Mouse (Mus musculus): ENCODE measurements at regions not wholly inside any gene's neighbourhood (a gene's known extent, or its start where the extent isn't known, plus 50 kb on each side); places are given as distances from the start of the nearest gene placed in this dataset.

- no peak for ATAC-seq
- Histone ChIP-seq H3K4me1 (ENCODE audit: control insufficient read depth, insufficient read depth, low read depth, low read length) (peaks cover 15% of the 10 kb centered on the region), H3K9me3 (ENCODE audit: control insufficient read depth, low read length) (no peaks in the 10 kb centered on the region), H3K36me3 (ENCODE audit: control insufficient read depth, insufficient read depth, low read length) (no peaks in the 10 kb centered on the region), H3K4me3 (ENCODE audit: low read length) (no peak overlapping the region), H3K27me3 (replicated peaks; ENCODE audit: control insufficient read depth, insufficient read depth, low read length) (no peaks in the 10 kb centered on the region), H3K9ac (ENCODE audit: low read depth, low read length) (no peak overlapping the region), H3K27ac (ENCODE audit: low read depth, low read length) (0 out of 2 replicates have a peak overlapping the region, but pooled peaks have one; percentile 9), H3K4me2 (ENCODE audit: low read length) (no peak overlapping the region)
- WGBS = 74% methylated on average over 16 of the region's 16 CpGs
These were observed 104.2 kb downstream of the Zfp36l2 start for GRCm38 (mm10) chr17:84083307-84084263.

- no peak overlapping the region for H3K4me3 ChIP-seq (ENCODE audit: low read length)
- H3K9me3 ChIP-seq (ENCODE audit: control insufficient read depth, low read length) = no peaks in the 10 kb centered on the region
- peaks cover 15% of the 10 kb centered on the region for H3K4me1 ChIP-seq (ENCODE audit: control insufficient read depth, insufficient read depth, low read depth, low read length)
- H3K36me3 ChIP-seq (ENCODE audit: control insufficient read depth, insufficient read depth, low read length) = no peaks in the 10 kb centered on the region
- no peak for ATAC-seq
- WGBS = 92% methylated on average over 5 of the region's 5 CpGs
- H3K27me3 ChIP-seq (replicated peaks; ENCODE audit: control insufficient read depth, insufficient read depth, low read length) = no peaks in the 10 kb centered on the region
- H3K9ac ChIP-seq (ENCODE audit: low read depth, low read length) = no peak overlapping the region
- peak overlapping the region; percentile 81 for H3K27ac ChIP-seq (ENCODE audit: low read depth, low read length)
- no peak overlapping the region for H3K4me2 ChIP-seq (ENCODE audit: low read length)
These were observed 105.2 kb downstream of the Zfp36l2 start for GRCm38 (mm10) chr17:84082571-84082970.

DNA sequence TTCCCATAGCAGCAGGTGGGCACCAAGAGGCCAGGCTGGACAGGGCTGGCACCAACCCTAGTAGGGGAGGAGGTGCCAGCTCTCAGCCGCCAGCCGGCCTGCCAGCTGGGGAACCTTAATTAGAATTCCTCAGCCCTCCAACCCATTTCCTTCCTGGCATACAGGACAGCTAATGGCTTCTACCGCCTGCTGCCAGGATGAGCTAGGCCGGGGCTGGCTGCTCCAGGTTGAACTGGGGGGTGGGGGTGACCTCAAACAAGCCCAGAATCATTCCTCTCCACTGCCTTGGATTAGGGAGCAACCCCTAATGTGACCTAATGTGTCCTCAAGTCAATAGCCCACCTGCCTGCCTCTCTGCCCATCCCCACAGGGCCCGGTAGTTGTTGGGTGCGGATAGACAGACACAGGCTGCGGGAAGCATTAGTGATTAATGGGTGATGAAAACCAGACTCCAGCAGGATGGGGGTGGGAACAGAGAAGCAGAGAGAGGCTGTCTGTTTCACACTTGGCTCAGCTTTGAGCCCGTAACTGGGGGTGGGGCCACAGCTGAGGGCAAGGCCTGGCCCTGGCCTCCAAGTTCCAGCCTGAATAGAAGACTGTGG lies 105.9 kb downstream of the Zfp36l2 start:
- no peaks in the 10 kb centered on the region for H3K36me3 ChIP-seq (ENCODE audit: control insufficient read depth, insufficient read depth, low read length)
- no peaks in the 10 kb centered on the region for H3K9me3 ChIP-seq (ENCODE audit: control insufficient read depth, low read length)
- 38% methylated on average over 8 of the region's 8 CpGs for WGBS
- peak overlapping the region; percentile 81 for H3K27ac ChIP-seq (ENCODE audit: low read depth, low read length)
- no peak overlapping the region for H3K4me3 ChIP-seq (ENCODE audit: low read length)
- no peak overlapping the region for H3K9ac ChIP-seq (ENCODE audit: low read depth, low read length)
- peaks cover 15% of the 10 kb centered on the region for H3K4me1 ChIP-seq (ENCODE audit: control insufficient read depth, insufficient read depth, low read depth, low read length)
- H3K27me3 ChIP-seq (replicated peaks; ENCODE audit: control insufficient read depth, insufficient read depth, low read length) = no peaks in the 10 kb centered on the region
- peak; percentile 94 for ATAC-seq
- peak overlapping the region; percentile 18; the same call in 1 of the 2 replicates for H3K4me2 ChIP-seq (ENCODE audit: low read length)

DNA sequence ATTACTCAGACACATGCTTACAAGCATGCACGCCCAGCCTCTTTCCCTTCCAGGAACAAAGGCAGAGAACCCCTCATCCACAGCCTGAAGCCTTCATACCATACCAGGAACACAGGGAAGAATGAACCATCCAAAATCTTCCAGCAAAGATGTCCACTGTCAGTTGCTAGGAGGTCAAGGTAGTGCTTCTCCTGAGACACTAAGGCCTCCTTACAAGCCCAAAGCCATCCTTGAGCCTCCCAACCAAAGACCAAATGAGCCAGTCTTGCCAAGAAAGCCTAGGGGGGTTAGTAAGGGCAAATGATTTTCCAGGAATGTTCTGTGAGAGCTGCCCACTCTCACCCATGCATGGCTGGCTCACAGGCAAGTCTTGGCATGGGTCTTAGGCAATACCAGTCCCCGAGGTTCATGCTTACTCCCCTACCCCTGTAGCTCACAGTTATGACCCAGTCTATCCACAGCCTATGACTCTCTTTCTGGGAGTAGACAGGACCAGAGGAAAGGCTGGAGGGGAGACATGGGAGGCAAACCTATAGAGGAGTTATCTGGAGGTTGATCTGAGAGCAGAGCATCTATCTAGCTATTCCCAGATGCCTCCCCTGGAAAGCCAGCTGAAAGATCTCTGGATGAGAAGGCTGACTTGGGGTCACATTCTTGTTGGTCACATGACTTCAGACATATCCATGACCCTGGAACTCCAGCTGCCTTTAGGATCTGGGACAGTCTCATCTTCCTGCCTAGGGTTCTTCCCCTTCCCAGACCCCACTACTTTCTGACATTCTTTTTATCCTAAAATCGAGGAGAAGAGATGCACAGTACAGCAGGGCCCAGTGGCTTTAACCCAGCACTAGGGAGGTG lies 112.4 kb downstream of the Zfp36l2 start:
- 75% methylated on average over 3 of the region's 3 CpGs for WGBS
- no peaks in the 10 kb centered on the region for H3K27me3 ChIP-seq (replicated peaks; ENCODE audit: control insufficient read depth, insufficient read depth, low read length)
- no peaks in the 10 kb centered on the region for H3K36me3 ChIP-seq (ENCODE audit: control insufficient read depth, insufficient read depth, low read length)
- no peak for ATAC-seq
- H3K4me3 ChIP-seq (ENCODE audit: low read length) = no peak overlapping the region
- no peak overlapping the region for H3K4me2 ChIP-seq (ENCODE audit: low read length)
- H3K27ac ChIP-seq (ENCODE audit: low read depth, low read length) = no peak overlapping the region
- H3K9ac ChIP-seq (ENCODE audit: low read depth, low read length) = no peak overlapping the region
- H3K4me1 ChIP-seq (ENCODE audit: control insufficient read depth, insufficient read depth, low read depth, low read length) = no peaks in the 10 kb centered on the region
- H3K9me3 ChIP-seq (ENCODE audit: control insufficient read depth, low read length) = no peaks in the 10 kb centered on the region

- no peak overlapping the region for H3K9ac ChIP-seq (ENCODE audit: low read depth, low read length)
- no peaks in the 10 kb centered on the region for H3K36me3 ChIP-seq (ENCODE audit: control insufficient read depth, insufficient read depth, low read length)
- H3K4me2 ChIP-seq (ENCODE audit: low read length) = no peak overlapping the region
- H3K9me3 ChIP-seq (ENCODE audit: control insufficient read depth, low read length) = no peaks in the 10 kb centered on the region
- ATAC-seq = no peak
- no peaks in the 10 kb centered on the region for H3K4me1 ChIP-seq (ENCODE audit: control insufficient read depth, insufficient read depth, low read depth, low read length)
- no peak overlapping the region for H3K4me3 ChIP-seq (ENCODE audit: low read length)
- H3K27ac ChIP-seq (ENCODE audit: low read depth, low read length) = peak overlapping the region; percentile 18; the same call in 1 of the 2 replicates
- no peaks in the 10 kb centered on the region for H3K27me3 ChIP-seq (replicated peaks; ENCODE audit: control insufficient read depth, insufficient read depth, low read length)
- WGBS = 76% methylated on average over 10 of the region's 10 CpGs
These were observed 113.6 kb downstream of the Zfp36l2 start for GRCm38 (mm10) chr17:84074000-84074782.

GRCm38 (mm10) chr17:84072426-84073030 lies 115.2 kb downstream of the Zfp36l2 start:
- WGBS = 57% methylated on average over 4 of the region's 4 CpGs
- no peak overlapping the region for H3K4me3 ChIP-seq (ENCODE audit: low read length)
- H3K9ac ChIP-seq (ENCODE audit: low read depth, low read length) = no peak overlapping the region
- no peak for ATAC-seq
- no peak overlapping the region for H3K4me2 ChIP-seq (ENCODE audit: low read length)
- no peak overlapping the region for H3K27ac ChIP-seq (ENCODE audit: low read depth, low read length)
- H3K9me3 ChIP-seq (ENCODE audit: control insufficient read depth, low read length) = no peaks in the 10 kb centered on the region
- no peaks in the 10 kb centered on the region for H3K4me1 ChIP-seq (ENCODE audit: control insufficient read depth, insufficient read depth, low read depth, low read length)
- no peaks in the 10 kb centered on the region for H3K36me3 ChIP-seq (ENCODE audit: control insufficient read depth, insufficient read depth, low read length)
- no peaks in the 10 kb centered on the region for H3K27me3 ChIP-seq (replicated peaks; ENCODE audit: control insufficient read depth, insufficient read depth, low read length)

GRCm38 (mm10) chr17:84071855-84072254 lies 115.9 kb downstream of the Zfp36l2 start:
- 92% methylated on average over 2 of the region's 2 CpGs for WGBS
- H3K9me3 ChIP-seq (ENCODE audit: control insufficient read depth, low read length) = no peaks in the 10 kb centered on the region
- H3K27me3 ChIP-seq (replicated peaks; ENCODE audit: control insufficient read depth, insufficient read depth, low read length) = no peaks in the 10 kb centered on the region
- no peak overlapping the region for H3K4me3 ChIP-seq (ENCODE audit: low read length)
- H3K4me2 ChIP-seq (ENCODE audit: low read length) = no peak overlapping the region
- no peak overlapping the region for H3K27ac ChIP-seq (ENCODE audit: low read depth, low read length)
- no peak for ATAC-seq
- H3K4me1 ChIP-seq (ENCODE audit: control insufficient read depth, insufficient read depth, low read depth, low read length) = no peaks in the 10 kb centered on the region
- H3K9ac ChIP-seq (ENCODE audit: low read depth, low read length) = no peak overlapping the region
- no peaks in the 10 kb centered on the region for H3K36me3 ChIP-seq (ENCODE audit: control insufficient read depth, insufficient read depth, low read length)

DNA sequence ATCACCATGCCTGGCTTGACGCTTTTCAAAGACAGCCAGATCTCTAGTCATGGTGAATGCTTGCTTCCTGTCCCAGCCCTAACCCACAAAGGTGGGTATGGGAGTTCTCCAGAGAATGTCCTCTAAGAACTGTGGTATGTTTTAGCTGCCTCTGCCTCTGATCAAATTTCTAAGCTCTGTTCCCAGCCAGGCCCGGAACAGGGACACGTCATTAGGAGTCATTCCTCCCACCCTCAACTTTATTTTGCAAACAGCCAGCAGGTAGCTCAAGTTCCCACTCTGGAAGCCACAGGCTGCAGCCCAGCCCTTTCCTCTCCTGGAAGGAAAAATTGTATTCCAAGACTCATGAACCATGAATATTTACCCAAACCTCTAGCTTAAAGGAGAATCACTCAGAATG lies 117.2 kb downstream of the Zfp36l2 start:
- H3K36me3 ChIP-seq (ENCODE audit: control insufficient read depth, insufficient read depth, low read length) = no peaks in the 10 kb centered on the region
- H3K4me3 ChIP-seq (ENCODE audit: low read length) = no peak overlapping the region
- H3K27me3 ChIP-seq (replicated peaks; ENCODE audit: control insufficient read depth, insufficient read depth, low read length) = no peaks in the 10 kb centered on the region
- H3K9ac ChIP-seq (ENCODE audit: low read depth, low read length) = no peak overlapping the region
- 89% methylated on average over 3 of the region's 3 CpGs for WGBS
- H3K27ac ChIP-seq (ENCODE audit: low read depth, low read length) = no peak overlapping the region
- no peak for ATAC-seq
- H3K4me2 ChIP-seq (ENCODE audit: low read length) = no peak overlapping the region
- no peaks in the 10 kb centered on the region for H3K4me1 ChIP-seq (ENCODE audit: control insufficient read depth, insufficient read depth, low read depth, low read length)
- no peaks in the 10 kb centered on the region for H3K9me3 ChIP-seq (ENCODE audit: control insufficient read depth, low read length)

All from hindbrain, embryonic 16.5 days (tissue).